Mouse (Mus musculus) liver, embryonic 15.5 days (tissue): ENCODE data around the gene Foxq1. TPM values are rescaled to one million over a fixed set of nuclear protein-coding genes. Genes with fewer than 3 reads are reported as not detected.

Experiments
- ATAC-seq: fragments of 200-750 bp; cut with Nextera tagmentation; 2 replicates; pipeline ENCODE4 v1.8.0; 2017; ENCODE audit warnings: moderate number of reproducible peaks, mild to moderate bottlenecking, moderate library complexity; ENCODE audit not compliant: insufficient read depth
- H3K27ac ChIP-seq: fragments of 300-500 bp; sonication (generic); replicated peaks from 2 replicates; pipeline ENCODE4 v1.5.1; 2015; ENCODE audit warnings: mild to moderate bottlenecking, inconsistent platforms
- H3K27me3 ChIP-seq: fragments of 300-500 bp; sonication (generic); 2 replicates; pipeline ENCODE4 v1.6.1; 2015; ENCODE audit warnings: mild to moderate bottlenecking, inconsistent platforms
- H3K36me3 ChIP-seq: fragments of 300-500 bp; sonication (generic); replicated peaks from 2 replicates; pipeline ENCODE4 v1.6.1; 2015; ENCODE audit warnings: moderate library complexity, mild to moderate bottlenecking, inconsistent platforms
- H3K4me1 ChIP-seq: fragments of 300-500 bp; sonication (generic); replicated peaks from 2 replicates; pipeline ENCODE4 v1.6.1; 2015; ENCODE audit warnings: inconsistent platforms
- H3K4me2 ChIP-seq: fragments of 300-500 bp; sonication (generic); 2 replicates; pipeline ENCODE4 v1.6.1; 2015; ENCODE audit warnings: moderate library complexity, mild to moderate bottlenecking, inconsistent platforms
- H3K4me3 ChIP-seq: fragments of 300-500 bp; sonication (generic); replicated peaks from 2 replicates; pipeline ENCODE4 v1.5.1; 2015; ENCODE audit warnings: mild to moderate bottlenecking, inconsistent platforms
- H3K9ac ChIP-seq: fragments of 300-500 bp; sonication (generic); 2 replicates; pipeline ENCODE4 v1.6.1; 2015; ENCODE audit warnings: moderate library complexity, mild to moderate bottlenecking, inconsistent platforms
- H3K9me3 ChIP-seq: fragments of 300-500 bp; sonication (generic); replicated peaks from 2 replicates; pipeline ENCODE4 v1.6.1; 2016; ENCODE audit warnings: inconsistent platforms
- WGBS: fragments of 180-500 bp; shearing (Covaris S2); methylation state at CpG from one replicate; pipeline ENCODE4 v1.1.7; 2015; ENCODE audit warnings: mixed read lengths; ENCODE audit not compliant: insufficient replicate concordance; 5-methylcytosine and 5-hydroxymethylcytosine counted together
- polyA plus RNA-seq: library from polyadenylated mRNA; unstranded; fragments of >200 nt; fragmentation: Nextera tagmentation; extraction: Ambion mirVana; gene quantifications from 2 replicates; pipeline ENCODE4 v1.2.1, GENCODE M21; 2015

Gene Foxq1
- polyA plus RNA-seq = 1.0 and 1.3 TPM in 2 replicates

DNA sequence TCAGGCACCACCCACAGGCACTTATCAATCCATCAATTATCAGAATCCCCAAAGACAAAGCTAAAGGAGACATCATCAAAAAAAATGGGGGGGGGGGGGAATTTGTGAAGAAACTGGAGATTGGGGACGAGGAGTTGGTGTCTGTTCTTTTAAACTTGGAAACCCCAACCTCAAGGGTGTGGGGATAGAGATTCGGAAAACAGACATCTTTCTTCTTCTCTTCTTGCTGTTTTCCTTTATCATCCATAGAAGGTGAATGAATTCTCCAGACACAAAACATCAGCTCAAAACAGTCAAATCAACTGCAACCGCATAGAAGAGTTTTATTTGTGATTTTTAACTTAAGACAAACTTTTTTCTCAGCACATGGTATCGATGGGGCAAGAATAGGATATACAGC is at the start of gene Foxq1:
Gene Foxq1, plus strand, starts transcription at position 301 of the 400 bp plus-strand sequence.
- ATAC-seq = no peak
- 55% methylated on average over 4 of the region's 4 CpGs for WGBS
- Histone ChIP-seq H3K27ac (no peak within 1 kb of the TSS), H3K27me3 (peaks cover 64% of the 10 kb centered on the region), H3K9me3 (no peaks in the 10 kb centered on the region), H3K36me3 (no peaks in the 10 kb centered on the region), H3K4me1 (peaks cover 4% of the 10 kb centered on the region; the same call in 1 of the 2 replicates), H3K9ac (no peak within 1 kb of the TSS), H3K4me3 (no peak within 1 kb of the TSS), H3K4me2 (peak within 1 kb of the TSS; percentile 71; the same call in 1 of the 2 replicates)

DNA sequence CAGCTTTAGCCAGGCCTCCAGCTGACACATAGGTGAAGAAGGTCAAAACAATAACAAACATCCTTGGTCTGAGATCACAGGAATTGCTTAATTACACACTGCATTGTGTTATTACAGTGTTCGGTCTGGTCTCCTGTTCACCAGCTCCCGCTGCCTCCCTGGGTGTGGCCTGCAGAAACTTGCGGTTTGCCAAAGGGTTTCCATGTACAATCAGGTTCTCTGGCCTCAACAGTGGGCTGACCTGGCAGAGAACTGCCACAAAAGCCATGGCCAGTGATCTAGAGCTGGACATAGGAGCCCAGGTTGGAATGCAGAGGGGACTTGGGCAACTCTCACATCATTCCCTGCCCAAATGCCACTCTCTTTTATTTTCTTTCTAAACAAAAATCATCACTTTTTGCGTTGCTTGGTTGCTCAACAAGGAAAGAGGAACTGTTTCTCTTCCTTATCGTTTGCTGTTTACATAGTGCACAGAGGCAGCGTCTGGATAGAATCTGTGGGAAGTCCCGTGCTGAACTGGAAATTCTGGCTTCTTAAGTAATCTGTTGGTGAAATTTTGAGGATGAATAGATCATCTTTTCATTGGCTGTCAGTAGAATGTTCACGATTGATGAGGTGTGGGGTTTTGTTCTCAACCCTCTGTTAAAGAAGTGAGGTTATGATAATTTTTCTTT is 49.3 kb upstream of the Foxq1 start:
- Histone ChIP-seq H3K9me3 (no peaks in the 10 kb centered on the region), H3K36me3 (no peaks in the 10 kb centered on the region), H3K4me1 (0 out of 2 replicates have a peak, but pooled peaks cover 4% of the 10 kb centered on the region), H3K4me2 (no peak overlapping the region), H3K27ac (no peak overlapping the region), H3K27me3 (no peaks in the 10 kb centered on the region), H3K4me3 (no peak overlapping the region), H3K9ac (no peak overlapping the region)
- ATAC-seq = no peak
- WGBS = 33% methylated on average over 8 of the region's 8 CpGs

DNA sequence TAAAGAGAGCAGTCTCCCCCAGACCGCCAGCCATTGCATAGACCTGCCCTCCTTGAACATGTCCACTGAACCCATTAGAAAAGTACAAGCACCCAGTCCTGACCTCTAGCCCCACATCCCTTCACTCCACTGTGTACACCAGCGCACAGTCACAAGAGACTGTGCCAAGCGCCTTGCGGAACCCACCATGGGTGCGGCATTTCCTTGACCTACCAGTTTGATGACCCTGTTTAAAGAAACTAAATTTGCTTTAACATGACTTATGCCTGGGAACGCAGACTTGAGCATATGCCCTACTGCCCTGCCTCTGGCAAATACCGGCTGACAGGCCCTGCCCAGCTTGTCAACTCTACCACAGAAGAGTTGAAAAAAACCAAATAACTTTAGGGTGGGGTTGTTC is 40.7 kb upstream of the Foxq1 start:
- H3K4me1 ChIP-seq = no peaks in the 10 kb centered on the region
- no peak overlapping the region for H3K27ac ChIP-seq
- H3K36me3 ChIP-seq = no peaks in the 10 kb centered on the region
- no peak overlapping the region for H3K4me2 ChIP-seq
- H3K9ac ChIP-seq = no peak overlapping the region
- H3K27me3 ChIP-seq = no peaks in the 10 kb centered on the region
- no peaks in the 10 kb centered on the region for H3K9me3 ChIP-seq
- 83% methylated on average over 7 of the region's 7 CpGs for WGBS
- no peak for ATAC-seq
- no peak overlapping the region for H3K4me3 ChIP-seq

DNA sequence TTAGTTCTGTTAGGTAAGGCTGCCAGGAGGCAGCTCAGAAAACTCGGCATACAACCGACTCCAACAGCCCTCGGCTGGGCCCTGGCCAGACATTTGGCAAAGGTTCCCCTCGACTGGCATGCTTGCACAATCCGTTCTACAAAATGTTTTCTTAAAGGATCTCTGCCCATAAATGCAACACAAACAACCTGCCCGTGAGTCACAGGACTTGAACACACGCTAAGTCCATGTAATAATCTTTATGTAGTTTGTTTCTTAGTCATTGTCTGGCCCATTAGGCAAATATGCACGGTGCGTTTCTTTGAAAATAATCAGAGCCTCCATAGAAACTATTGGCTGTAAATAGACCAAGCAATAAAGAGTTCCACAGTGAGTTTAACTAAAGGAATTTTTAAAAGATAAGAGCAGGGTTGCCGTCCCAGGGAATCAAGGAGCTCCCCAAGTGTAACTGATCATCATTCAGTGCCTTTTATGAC is 37.5 kb upstream of the Foxq1 start:
- ATAC-seq = no peak
- Histone ChIP-seq H3K27me3 (no peaks in the 10 kb centered on the region), H3K4me2 (no peak overlapping the region), H3K27ac (no peak overlapping the region), H3K4me1 (no peaks in the 10 kb centered on the region), H3K36me3 (no peaks in the 10 kb centered on the region), H3K9ac (no peak overlapping the region), H3K4me3 (no peak overlapping the region), H3K9me3 (no peaks in the 10 kb centered on the region)
- WGBS = 53% methylated on average over 10 of the region's 10 CpGs

DNA sequence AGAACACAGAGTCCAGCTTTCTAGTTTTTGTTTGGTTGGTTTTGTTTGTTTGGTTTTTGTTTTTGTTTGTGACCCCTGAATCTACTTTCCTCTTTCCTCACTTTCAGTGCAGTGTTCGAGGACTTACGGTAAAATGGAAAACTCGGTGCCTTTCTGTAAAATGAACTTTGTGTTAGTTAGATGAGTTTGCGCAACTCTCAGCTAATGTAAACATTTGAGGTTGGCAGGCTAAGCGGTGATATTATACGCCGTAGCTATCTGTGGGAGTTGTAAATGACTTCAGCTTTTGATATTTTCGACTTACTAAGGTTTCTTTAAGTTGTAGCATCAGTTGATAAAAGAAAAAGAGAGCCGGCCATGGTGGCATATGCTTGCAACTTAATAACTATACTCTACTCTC is 37.0 kb upstream of the Foxq1 start:
- H3K9me3 ChIP-seq = no peaks in the 10 kb centered on the region
- no peak for ATAC-seq
- no peak overlapping the region for H3K9ac ChIP-seq
- WGBS = 57% methylated on average over 9 of the region's 9 CpGs
- H3K27me3 ChIP-seq = no peaks in the 10 kb centered on the region
- H3K4me1 ChIP-seq = no peaks in the 10 kb centered on the region
- H3K27ac ChIP-seq = no peak overlapping the region
- H3K36me3 ChIP-seq = no peaks in the 10 kb centered on the region
- H3K4me3 ChIP-seq = no peak overlapping the region
- no peak overlapping the region for H3K4me2 ChIP-seq

DNA sequence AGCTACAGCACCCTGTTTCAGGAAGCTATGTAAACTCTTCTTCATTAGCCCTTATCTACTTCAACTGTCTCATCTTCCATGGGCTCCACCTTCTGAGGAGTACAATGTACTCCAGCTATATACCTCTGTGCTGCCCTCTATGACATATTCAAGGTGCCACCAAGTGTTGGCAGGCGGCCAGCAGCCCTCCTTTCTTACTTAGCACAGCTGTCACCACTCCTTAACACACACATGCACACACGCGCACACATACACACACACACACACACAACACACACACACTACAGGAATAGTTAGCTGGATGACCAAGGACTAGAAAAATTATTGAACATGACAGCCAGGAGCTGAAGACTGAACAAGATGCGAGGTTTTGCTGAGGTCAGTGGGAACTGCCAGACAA is 31.0 kb upstream of the Foxq1 start:
- H3K27ac ChIP-seq = no peak overlapping the region
- H3K36me3 ChIP-seq = no peaks in the 10 kb centered on the region
- no peaks in the 10 kb centered on the region for H3K4me1 ChIP-seq
- H3K9ac ChIP-seq = no peak overlapping the region
- ATAC-seq = no peak
- H3K27me3 ChIP-seq = no peaks in the 10 kb centered on the region
- H3K9me3 ChIP-seq = no peaks in the 10 kb centered on the region
- WGBS = 60% methylated on average over 4 of the region's 4 CpGs
- no peak overlapping the region for H3K4me2 ChIP-seq
- H3K4me3 ChIP-seq = no peak overlapping the region

DNA sequence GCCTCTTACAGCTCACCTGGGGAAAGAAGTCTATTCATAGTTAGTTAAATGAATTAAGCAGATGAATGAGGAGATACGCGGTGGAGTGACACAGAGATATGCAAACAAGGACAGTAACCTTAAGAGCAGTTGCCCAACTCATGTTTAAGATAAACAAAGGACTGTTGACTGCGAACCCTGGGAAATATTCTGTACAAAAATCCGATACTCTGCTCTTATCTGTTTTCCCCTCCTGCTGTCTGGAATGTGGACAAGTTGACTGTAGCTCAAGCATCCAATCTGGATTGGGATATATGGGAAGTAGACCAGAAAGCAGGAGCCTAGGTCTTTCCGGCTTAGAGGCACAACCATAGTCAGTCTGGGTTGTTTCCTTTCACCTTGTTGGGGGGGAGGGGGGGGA is 24.7 kb upstream of the Foxq1 start:
- no peaks in the 10 kb centered on the region for H3K9me3 ChIP-seq
- ATAC-seq = peak; percentile 51
- H3K27ac ChIP-seq = 0 out of 2 replicates have a peak overlapping the region, but pooled peaks have one; percentile 19
- no peaks in the 10 kb centered on the region for H3K27me3 ChIP-seq
- peaks cover 10% of the 10 kb centered on the region; the same call in 1 of the 2 replicates for H3K4me1 ChIP-seq
- H3K4me3 ChIP-seq = no peak overlapping the region
- WGBS = 59% methylated on average over 5 of the region's 5 CpGs
- no peak overlapping the region for H3K9ac ChIP-seq
- no peaks in the 10 kb centered on the region for H3K36me3 ChIP-seq
- no peak overlapping the region for H3K4me2 ChIP-seq

DNA sequence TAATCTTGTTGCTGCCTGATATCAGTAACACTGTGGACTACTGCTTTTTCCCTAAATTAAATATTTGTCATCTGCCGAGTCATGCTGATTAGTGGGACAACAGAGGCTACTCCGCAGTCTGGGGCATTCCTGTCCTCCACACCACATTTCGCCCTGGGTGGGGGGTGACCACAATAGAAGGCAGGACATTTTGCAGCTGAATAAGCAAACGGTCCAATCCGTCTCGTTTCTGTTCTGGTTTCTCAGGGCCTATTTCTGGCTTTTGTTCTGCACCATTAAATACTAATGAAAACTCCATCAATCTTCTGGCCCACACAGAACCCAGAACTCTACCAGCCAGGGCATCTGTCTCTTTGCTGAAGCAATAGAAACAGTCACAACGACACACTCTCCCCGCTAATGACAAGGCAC is 24.3 kb upstream of the Foxq1 start:
- Histone ChIP-seq H3K36me3 (no peaks in the 10 kb centered on the region), H3K27ac (0 out of 2 replicates have a peak overlapping the region, but pooled peaks have one; percentile 19)
- ATAC-seq = no peak

DNA sequence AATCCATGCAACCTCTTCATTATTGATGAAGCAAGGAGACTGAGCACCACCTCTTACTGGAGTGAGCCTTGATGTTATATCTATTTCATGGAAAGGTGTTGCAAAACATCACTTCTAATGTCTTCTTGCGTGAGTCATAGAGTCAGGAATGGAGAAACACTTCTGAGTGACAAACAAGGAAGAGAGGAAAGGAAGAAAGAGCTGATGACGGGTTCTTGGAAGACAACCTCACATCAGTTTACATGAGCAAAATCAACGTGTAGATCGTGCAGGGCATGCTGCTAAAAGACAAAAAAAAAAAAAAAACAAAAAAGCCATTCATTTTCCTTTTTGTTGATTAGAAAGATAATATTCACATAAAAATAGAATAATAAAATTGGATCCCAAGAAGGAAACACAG is 21.2 kb upstream of the Foxq1 start:
- WGBS = 56% methylated on average over 4 of the region's 4 CpGs
- no peak overlapping the region for H3K9ac ChIP-seq

More for the DNA sequence above, 24.3 kb upstream of the Foxq1 start:
- Histone ChIP-seq H3K9me3 (no peaks in the 10 kb centered on the region), H3K27me3 (no peaks in the 10 kb centered on the region), H3K4me2 (no peak overlapping the region), H3K4me3 (no peak overlapping the region), H3K9ac (no peak overlapping the region), H3K4me1 (peaks cover 10% of the 10 kb centered on the region; the same call in 1 of the 2 replicates)
- 28% methylated on average over 8 of the region's 8 CpGs for WGBS

DNA sequence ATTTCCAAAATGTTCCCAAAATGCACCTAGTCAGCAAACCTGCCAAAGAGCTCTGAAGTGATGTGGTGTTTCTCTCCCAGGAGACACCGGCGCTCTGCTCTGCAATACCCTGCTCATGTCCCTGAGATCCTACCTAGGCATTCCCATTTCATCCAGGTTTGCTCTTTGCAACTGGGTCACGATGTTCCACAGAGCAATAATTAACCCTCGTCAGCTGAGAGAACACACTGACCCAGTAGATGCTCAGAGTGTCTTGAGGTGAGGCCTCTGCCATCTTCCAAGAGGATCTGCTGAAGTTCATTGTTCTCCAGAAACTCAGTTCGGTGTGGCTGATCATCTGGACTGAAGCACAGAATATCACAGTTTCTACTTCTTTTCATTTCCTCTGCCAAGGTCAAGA is 12.9 kb upstream of the Foxq1 start:
- no peaks in the 10 kb centered on the region for H3K27me3 ChIP-seq
- no peak overlapping the region for H3K4me2 ChIP-seq
- no peaks in the 10 kb centered on the region for H3K9me3 ChIP-seq
- no peak for ATAC-seq
- H3K9ac ChIP-seq = no peak overlapping the region
- H3K4me1 ChIP-seq = 0 out of 2 replicates have a peak, but pooled peaks cover 3% of the 10 kb centered on the region
- H3K4me3 ChIP-seq = no peak overlapping the region
- no peak overlapping the region for H3K27ac ChIP-seq
- WGBS = 63% methylated on average over 5 of the region's 5 CpGs
- no peaks in the 10 kb centered on the region for H3K36me3 ChIP-seq

More for the DNA sequence above, 21.2 kb upstream of the Foxq1 start:
- H3K4me2 ChIP-seq = no peak overlapping the region
- H3K36me3 ChIP-seq = no peaks in the 10 kb centered on the region
- H3K27me3 ChIP-seq = no peaks in the 10 kb centered on the region
- H3K27ac ChIP-seq = no peak overlapping the region
- no peaks in the 10 kb centered on the region for H3K9me3 ChIP-seq
- H3K4me3 ChIP-seq = no peak overlapping the region
- ATAC-seq = no peak
- peaks cover 10% of the 10 kb centered on the region; the same call in 1 of the 2 replicates for H3K4me1 ChIP-seq

DNA sequence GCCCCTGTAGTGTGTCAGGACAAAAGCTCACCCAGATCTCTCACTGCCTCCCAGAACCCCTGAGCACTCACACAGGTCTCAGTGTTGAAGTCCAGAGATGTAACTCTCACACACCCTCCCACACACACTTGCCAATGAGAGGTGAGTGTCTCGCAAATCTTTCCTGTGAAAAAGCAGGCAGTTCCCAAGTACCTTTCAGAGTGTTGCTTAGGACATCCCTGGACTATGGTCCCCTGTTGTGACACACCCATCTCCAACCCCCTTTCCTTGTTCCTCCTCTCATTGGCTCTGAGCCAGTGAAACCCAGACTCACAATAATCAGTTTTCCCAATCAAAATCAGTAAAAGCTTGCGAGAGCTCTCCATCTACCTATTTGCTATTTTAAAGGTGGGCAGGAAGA is 9.2 kb upstream of the Foxq1 start:
- H3K4me1 ChIP-seq = 0 out of 2 replicates have a peak, but pooled peaks cover 3% of the 10 kb centered on the region
- no peak overlapping the region for H3K9ac ChIP-seq
- WGBS = 63% methylated on average over 2 of the region's 2 CpGs
- no peak for ATAC-seq
- H3K27ac ChIP-seq = peak overlapping the region; percentile 38
- no peaks in the 10 kb centered on the region for H3K36me3 ChIP-seq
- H3K9me3 ChIP-seq = no peaks in the 10 kb centered on the region
- H3K27me3 ChIP-seq = no peaks in the 10 kb centered on the region
- no peak overlapping the region for H3K4me2 ChIP-seq
- no peak overlapping the region for H3K4me3 ChIP-seq
